Mouse (Mus musculus) liver, embryonic 14.5 days (tissue): ENCODE results near the gene Clcnka. TPM values are rescaled to one million over a fixed set of nuclear protein-coding genes. Genes with fewer than 3 reads are reported as not detected.
A peak's percentile ranks its signal among the peaks of the same experiment; 100 is the strongest.

Experiments used
- ATAC-seq: fragments of 200-750 bp; cut with Nextera tagmentation; 2 replicates; pipeline ENCODE4 v1.8.0; 2017; ENCODE audit warnings: moderate number of reproducible peaks, mild to moderate bottlenecking, moderate library complexity; ENCODE audit not compliant: insufficient read depth
- DNase-seq, 3 experiments: peaks; one replicate each; pipeline ENCODE4 v3.0.0-alpha.2; 2012 to 2013; ENCODE audit warnings: low read depth in 3 of 3, low spot score in 3 of 3
- H3K27ac ChIP-seq: fragments of 300-500 bp; sonication (generic); 2 replicates; pipeline ENCODE4 v1.5.1; 2014; ENCODE audit warnings: moderate library complexity, mild to moderate bottlenecking, control low read depth, inconsistent platforms
- H3K27me3 ChIP-seq: fragments of 300-500 bp; sonication (generic); 2 replicates; pipeline ENCODE4 v1.6.1; 2014; ENCODE audit warnings: mild to moderate bottlenecking, low read length, moderate library complexity; ENCODE audit not compliant: control insufficient read depth, insufficient read depth
- H3K36me3 ChIP-seq: fragments of 300-500 bp; sonication (generic); replicated peaks from 2 replicates; pipeline ENCODE4 v1.6.1; 2014; ENCODE audit warnings: low read depth; ENCODE audit not compliant: control insufficient read depth, insufficient read depth
- H3K4me1 ChIP-seq, 2 experiments: fragments of 200-500 bp in 1 of 2; fragments of 300-500 bp in 1 of 2; sonication (generic) in 1 of 2; replicated peaks; 2 replicates each; pipeline ENCODE4 v1.6.1; 2012 to 2014; ENCODE audit warnings: antibody characterized with exemption in 1 of 2, inconsistent platforms in 1 of 2, low read length in 1 of 2; ENCODE audit not compliant: control insufficient read depth in 2 of 2, insufficient read depth in 2 of 2
- H3K4me2 ChIP-seq: fragments of 300-500 bp; sonication (generic); 2 replicates; pipeline ENCODE4 v1.6.1; 2014; ENCODE audit warnings: low read depth, mild to moderate bottlenecking, control low read depth, moderate library complexity
- H3K4me3 ChIP-seq, 2 experiments: fragments of 200-500 bp in 1 of 2; fragments of 300-500 bp in 1 of 2; sonication (generic) in 1 of 2; 2 replicates each; pipeline ENCODE4 v1.5.1; 2012 to 2014; ENCODE audit warnings: low read depth in 2 of 2, low read length in 2 of 2, mild to moderate bottlenecking in 2 of 2, control low read depth in 1 of 2, inconsistent platforms in 1 of 2, moderate library complexity in 1 of 2; ENCODE audit not compliant: insufficient read depth in 1 of 2
- H3K9ac ChIP-seq: fragments of 300-500 bp; sonication (generic); replicated peaks from 2 replicates; pipeline ENCODE4 v1.6.1; 2014; ENCODE audit warnings: mild to moderate bottlenecking, control low read depth, moderate library complexity
- H3K9me3 ChIP-seq: fragments of 300-500 bp; sonication (generic); 2 replicates; pipeline ENCODE4 v1.6.1; 2016; ENCODE audit warnings: low read length, mixed read lengths; ENCODE audit not compliant: control insufficient read depth
- CTCF ChIP-seq: IDR thresholded peaks from 2 replicates; pipeline ENCODE4 v1.5.1; 2016; ENCODE audit warnings: antibody characterized with exemption, low read depth, control low read depth
- EP300 ChIP-seq: IDR thresholded peaks from 2 replicates; pipeline ENCODE4 v1.6.1; 2016; ENCODE audit warnings: antibody characterized with exemption, low read depth
- WGBS: fragments of 180-500 bp; shearing (Covaris S2); extraction: QIAGEN DNeasy Blood & Tissue Kit; methylation state at CpG from one replicate; pipeline ENCODE4 v1.1.7; 2014; ENCODE audit not compliant: insufficient replicate concordance; 5-methylcytosine and 5-hydroxymethylcytosine counted together
- polyA plus RNA-seq, 2 experiments: library from polyadenylated mRNA; depleted of rRNA in 1 of 2; stranded (reverse) in 1 of 2; unstranded in 1 of 2; fragments of >200 nt; fragmentation: Nextera tagmentation in 1 of 2; extraction: Ambion mirVana in 1 of 2; gene quantifications; 2 replicates each; pipeline versions ENCODE4 v1.2.1 to v1.2.3; 2012 to 2014

The Clcnka gene
- not detected in 2 replicates for polyA plus RNA-seq (2012; rRNA removed)
- not detected in 2 replicates for polyA plus RNA-seq (2014; fragmentation: Nextera tagmentation; extraction: Ambion mirVana)

GRCm38 (mm10) chr4:141398545-141398944 is at the start of gene Clcnka:
Gene Clcnka, minus strand, starts transcription at chr4:141398724.
- ATAC-seq, result no peak

GRCm38 (mm10) chr4:141446211-141446610 is 47.7 kb upstream of the Clcnka start:
- 69% methylated on average over 7 of the region's 7 CpGs for WGBS
- no peak overlapping the region for H3K27ac ChIP-seq
- no peak overlapping the region for H3K4me3 ChIP-seq
- H3K9ac ChIP-seq, result no peak overlapping the region
- H3K4me2 ChIP-seq, result no peak overlapping the region
- H3K4me1 ChIP-seq, result peaks cover 8 to 10% of the 10 kb centered on the region in 2 experiments
- H3K9me3 ChIP-seq, result no peaks in the 10 kb centered on the region
- ATAC-seq (no peak), DNase-seq (no peak)
- TF ChIP-seq EP300, result no peak
- TF ChIP-seq CTCF, result no peak
- no peaks in the 10 kb centered on the region; the same call in 1 of the 2 replicates for H3K36me3 ChIP-seq
- no peaks in the 10 kb centered on the region for H3K27me3 ChIP-seq

More at GRCm38 (mm10) chr4:141398545-141398944, at the start of gene Clcnka:
- Histone ChIP-seq H3K9me3 (no peaks in the 10 kb centered on the region), H3K4me1 (no peaks in the 10 kb centered on the region), H3K36me3 (no peaks in the 10 kb centered on the region), H3K27me3 (no peaks in the 10 kb centered on the region), H3K27ac (no peak within 1 kb of the TSS), H3K4me3 (no peak within 1 kb of the TSS), H3K4me2 (no peak within 1 kb of the TSS), H3K9ac (no peak within 1 kb of the TSS)
- no peak for TF ChIP-seq CTCF
- 49% methylated on average over 12 of the region's 12 CpGs for WGBS
- DNase-seq, result no peak

- Histone ChIP-seq H3K4me1 (peaks cover 8 to 10% of the 10 kb centered on the region in 2 experiments), H3K27ac (no peak overlapping the region), H3K9ac (peak overlapping the region; percentile 92), H3K9me3 (no peaks in the 10 kb centered on the region), H3K27me3 (no peaks in the 10 kb centered on the region), H3K4me2 (peak overlapping the region; percentile 86), H3K36me3 (no peaks in the 10 kb centered on the region; the same call in 1 of the 2 replicates), H3K4me3 (peak overlapping the region; percentile 80 to 99)
- TF ChIP-seq CTCF (no peak), EP300 (no peak)
- DNase-seq (no peak), ATAC-seq (no peak)
- 24% methylated on average over 14 of the region's 14 CpGs for WGBS
These were observed 46.8 kb upstream of the Clcnka start for GRCm38 (mm10) chr4:141445328-141445720.

DNA sequence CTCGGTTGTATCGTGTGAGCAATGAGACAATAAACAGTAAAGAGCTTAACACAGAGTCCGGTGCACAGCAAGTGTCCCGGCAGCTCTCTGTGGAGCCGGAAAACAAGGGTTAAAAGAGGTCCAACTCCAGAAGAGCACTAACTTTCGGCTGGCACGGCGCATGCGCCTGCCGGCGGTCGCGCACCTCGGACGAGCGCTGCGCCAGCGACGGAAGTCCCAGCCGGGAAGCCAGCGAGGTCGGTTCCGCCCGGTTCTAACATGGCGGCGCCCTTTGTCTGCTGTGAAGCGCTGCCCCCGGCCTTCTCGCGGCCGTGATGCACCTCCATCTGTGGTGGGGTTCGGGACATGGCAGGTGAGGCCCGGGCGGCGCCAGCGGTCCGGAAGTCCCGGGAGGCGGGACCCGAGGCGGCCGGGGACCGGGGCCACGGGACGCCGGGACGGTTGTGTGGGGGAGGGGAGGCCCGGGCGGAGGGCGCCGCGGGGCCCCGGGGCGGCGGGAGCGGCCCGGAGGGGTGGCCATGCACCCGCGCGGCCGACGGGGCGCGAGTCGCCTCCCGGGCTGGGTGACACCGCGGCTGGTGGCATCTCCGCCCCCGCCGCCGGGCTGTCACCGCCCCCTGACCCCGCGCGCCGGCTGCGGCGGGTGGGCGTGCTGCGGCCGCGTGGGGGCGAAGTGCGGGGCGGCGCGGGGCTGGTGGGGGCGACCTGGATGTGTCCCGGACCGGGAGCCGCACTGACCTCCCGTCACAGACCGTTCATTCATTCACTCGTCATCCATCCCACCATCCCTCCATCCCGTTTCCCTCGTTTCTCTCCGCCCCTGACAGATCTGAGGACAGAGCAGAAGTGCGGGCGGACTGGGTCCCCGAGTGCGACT is 46.2 kb upstream of the Clcnka start, which contains the start of gene Zbtb17:
TSS of gene Zbtb17 (plus strand) at position 204 of the 877 bp plus-strand sequence.
- Histone ChIP-seq H3K4me3 (peak within 1 kb of the TSS; percentile 80 to 99), H3K27ac (peak within 1 kb of the TSS; percentile 50), H3K9ac (peak within 1 kb of the TSS; percentile 92), H3K4me1 (peaks cover 8 to 10% of the 10 kb centered on the region in 2 experiments), H3K9me3 (no peaks in the 10 kb centered on the region), H3K36me3 (no peaks in the 10 kb centered on the region; the same call in 1 of the 2 replicates), H3K27me3 (no peaks in the 10 kb centered on the region), H3K4me2 (peak within 1 kb of the TSS; percentile 86)
- no peak for TF ChIP-seq EP300
- TF ChIP-seq CTCF, result no peak
- peak; percentile 89 for ATAC-seq
- peak; percentile 73 to 76 (median 74) for DNase-seq
- whole genome bisulfite sequencing, result under 1% methylated on average over 81 of the region's 102 CpGs
